Mouse (Mus musculus) hindbrain, embryonic 15.5 days (tissue): ENCODE data around the gene Ttc16. TPM values are rescaled to one million over a fixed set of nuclear protein-coding genes. Genes with fewer than 3 reads are reported as not detected.

Experiments
- ATAC-seq: fragments of 200-750 bp; cut with Nextera tagmentation; 2 replicates; pipeline ENCODE4 v1.8.0; 2017; ENCODE audit warnings: low read depth, moderate number of reproducible peaks, moderate TSS enrichment; ENCODE audit not compliant: low FRiP score
- H3K27ac ChIP-seq: fragments of 300-500 bp; sonication (generic); replicated peaks from 2 replicates; pipeline ENCODE4 v1.5.1; 2015; ENCODE audit warnings: mild to moderate bottlenecking, inconsistent platforms
- H3K27me3 ChIP-seq: fragments of 300-500 bp; sonication (generic); 2 replicates; pipeline ENCODE4 v1.6.1; 2015; ENCODE audit warnings: control low read depth, inconsistent platforms
- H3K36me3 ChIP-seq: fragments of 300-500 bp; sonication (generic); 2 replicates; pipeline ENCODE4 v1.6.1; 2015; ENCODE audit warnings: control low read depth, inconsistent platforms
- H3K4me1 ChIP-seq: fragments of 300-500 bp; sonication (generic); replicated peaks from 2 replicates; pipeline ENCODE4 v1.6.1; 2015; ENCODE audit warnings: control low read depth, inconsistent platforms
- H3K4me2 ChIP-seq: fragments of 300-500 bp; sonication (generic); 2 replicates; pipeline ENCODE4 v1.6.1; 2015; ENCODE audit warnings: moderate library complexity, mild to moderate bottlenecking, inconsistent platforms
- H3K4me3 ChIP-seq: fragments of 300-500 bp; sonication (generic); 2 replicates; pipeline ENCODE4 v1.5.1; 2015; ENCODE audit warnings: mild to moderate bottlenecking, inconsistent platforms
- H3K9ac ChIP-seq: fragments of 300-500 bp; sonication (generic); 2 replicates; pipeline ENCODE4 v1.6.1; 2015; ENCODE audit warnings: inconsistent platforms
- H3K9me3 ChIP-seq: fragments of 300-500 bp; sonication (generic); 2 replicates; pipeline ENCODE4 v1.6.1; 2016; ENCODE audit warnings: control low read depth, inconsistent platforms
- WGBS: fragments of 180-500 bp; shearing (Covaris S2); methylation state at CpG from one replicate; pipeline ENCODE4 v1.1.7; 2015; 5-methylcytosine and 5-hydroxymethylcytosine counted together
- polyA plus RNA-seq: library from polyadenylated mRNA; unstranded; fragments of >200 nt; fragmentation: Nextera tagmentation; extraction: Ambion mirVana; gene quantifications from 2 replicates; pipeline ENCODE4 v1.2.1, GENCODE M21; 2015

The Ttc16 gene
- polyA plus RNA-seq, 1 experiment from 2014 or later, result 0.62 TPM

GRCm38 (mm10) chr2:32739311-32739710 is 36.1 kb downstream of the Ttc16 start:
- no peaks in the 10 kb centered on the region for H3K36me3 ChIP-seq
- no peak overlapping the region for H3K4me2 ChIP-seq
- H3K4me1 ChIP-seq, result peaks cover 27% of the 10 kb centered on the region
- no peak for ATAC-seq
- H3K9ac ChIP-seq, result no peak overlapping the region
- H3K27ac ChIP-seq, result no peak overlapping the region
- no peak overlapping the region for H3K4me3 ChIP-seq
- no peaks in the 10 kb centered on the region for H3K9me3 ChIP-seq
- H3K27me3 ChIP-seq, result no peaks in the 10 kb centered on the region
- WGBS, result 69% methylated on average over 4 of the region's 4 CpGs

DNA sequence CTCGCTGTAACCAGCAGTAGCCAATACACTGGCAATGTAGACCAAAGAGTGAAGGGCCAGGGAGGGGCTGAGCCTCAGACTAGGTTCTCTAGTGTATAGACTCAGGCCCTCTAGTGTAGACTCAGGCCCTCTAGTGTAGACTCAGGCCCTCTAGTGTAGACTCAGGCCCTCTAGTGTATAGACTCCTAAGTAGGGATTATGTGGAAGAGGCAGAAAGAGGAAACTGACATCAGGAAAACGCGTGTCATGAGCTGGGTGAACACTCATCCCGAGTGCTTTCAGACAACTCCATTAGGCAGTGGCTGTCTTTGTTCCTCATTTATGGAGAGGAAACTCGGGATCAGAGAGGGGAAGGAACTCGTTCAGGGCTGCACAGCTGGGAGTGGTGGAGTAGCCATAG is 38.4 kb downstream of the Ttc16 start:
- 53% methylated on average over 6 of the region's 6 CpGs for WGBS
- H3K9me3 ChIP-seq, result no peaks in the 10 kb centered on the region
- no peak overlapping the region for H3K27ac ChIP-seq
- no peak overlapping the region for H3K9ac ChIP-seq
- no peak for ATAC-seq
- H3K36me3 ChIP-seq, result no peaks in the 10 kb centered on the region
- H3K4me3 ChIP-seq, result no peak overlapping the region
- peaks cover 8% of the 10 kb centered on the region; the same call in 1 of the 2 replicates for H3K4me1 ChIP-seq
- H3K4me2 ChIP-seq, result no peak overlapping the region
- no peaks in the 10 kb centered on the region for H3K27me3 ChIP-seq

GRCm38 (mm10) chr2:32736306-32736829 is 39.1 kb downstream of the Ttc16 start:
- Histone ChIP-seq H3K4me1 (peaks cover 8% of the 10 kb centered on the region; the same call in 1 of the 2 replicates), H3K4me2 (no peak overlapping the region), H3K36me3 (no peaks in the 10 kb centered on the region), H3K4me3 (no peak overlapping the region), H3K9me3 (no peaks in the 10 kb centered on the region), H3K9ac (no peak overlapping the region), H3K27me3 (no peaks in the 10 kb centered on the region), H3K27ac (no peak overlapping the region)
- no peak for ATAC-seq
- 47% methylated on average over 3 of the region's 3 CpGs for WGBS

DNA sequence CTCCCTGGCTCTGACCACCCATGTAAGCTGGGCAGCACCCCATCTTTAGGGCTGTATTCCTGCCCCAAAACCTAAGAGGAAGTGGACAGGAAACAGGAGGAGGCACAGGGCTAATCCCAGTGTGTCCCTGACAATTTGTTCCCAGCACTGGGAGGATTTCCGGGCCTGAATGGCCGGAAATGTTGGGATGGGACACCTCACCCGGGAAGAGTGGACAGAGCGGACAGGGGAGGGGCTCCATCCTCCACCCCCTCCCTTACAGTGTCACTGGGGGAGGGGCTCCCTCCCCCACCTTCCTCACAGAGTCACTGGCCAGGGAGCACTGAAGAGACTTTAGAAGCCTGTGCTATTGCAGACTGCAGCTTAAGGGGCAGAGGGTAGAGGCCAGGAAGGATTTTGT is 40.5 kb downstream of the Ttc16 start:
- Histone ChIP-seq H3K4me1 (no peaks in the 10 kb centered on the region), H3K27me3 (no peaks in the 10 kb centered on the region), H3K36me3 (no peaks in the 10 kb centered on the region), H3K4me3 (no peak overlapping the region), H3K4me2 (no peak overlapping the region), H3K9me3 (no peaks in the 10 kb centered on the region), H3K9ac (no peak overlapping the region), H3K27ac (0 out of 2 replicates have a peak overlapping the region, but pooled peaks have one; percentile 22)
- ATAC-seq, result no peak
- WGBS, result 71% methylated on average over 4 of the region's 4 CpGs

DNA sequence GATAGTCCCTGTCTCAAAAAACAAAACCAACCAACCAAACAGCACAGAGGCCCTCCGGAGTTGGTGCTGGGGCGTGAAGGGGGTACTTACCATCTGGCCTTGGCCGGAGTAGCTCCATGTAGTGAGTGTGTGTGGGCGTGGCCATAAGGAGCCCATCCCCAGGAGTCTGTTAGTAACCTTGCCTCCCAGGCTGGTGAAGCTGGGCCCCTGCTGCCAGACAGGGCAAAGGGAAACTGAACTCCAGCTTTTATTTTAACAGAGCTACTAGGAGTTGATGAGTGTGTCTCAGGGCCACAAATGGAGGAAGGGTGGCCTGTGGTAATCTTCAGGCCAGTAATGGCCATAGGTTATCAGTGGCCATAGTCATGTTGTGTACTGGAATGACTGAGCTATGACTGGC is 41.0 kb downstream of the Ttc16 start:
- Histone ChIP-seq H3K9ac (no peak overlapping the region), H3K4me3 (no peak overlapping the region)
- no peak for ATAC-seq

GRCm38 (mm10) chr2:32732695-32733094 is 42.7 kb downstream of the Ttc16 start:
- no peaks in the 10 kb centered on the region for H3K27me3 ChIP-seq
- no peak overlapping the region for H3K4me2 ChIP-seq
- no peaks in the 10 kb centered on the region for H3K36me3 ChIP-seq
- no peaks in the 10 kb centered on the region; the same call in 1 of the 2 replicates for H3K4me1 ChIP-seq
- WGBS, result 79% methylated on average over 6 of the region's 6 CpGs
- no peak for ATAC-seq
- H3K9me3 ChIP-seq, result no peaks in the 10 kb centered on the region
- H3K9ac ChIP-seq, result no peak overlapping the region
- no peak overlapping the region for H3K27ac ChIP-seq
- no peak overlapping the region for H3K4me3 ChIP-seq

More for the DNA sequence above, 41.0 kb downstream of the Ttc16 start:
- H3K36me3 ChIP-seq, result no peaks in the 10 kb centered on the region
- H3K27me3 ChIP-seq, result no peaks in the 10 kb centered on the region
- 0 out of 2 replicates have a peak overlapping the region, but pooled peaks have one; percentile 22 for H3K27ac ChIP-seq
- H3K4me1 ChIP-seq, result no peaks in the 10 kb centered on the region
- whole genome bisulfite sequencing, result 53% methylated on average over 4 of the region's 4 CpGs
- no peaks in the 10 kb centered on the region for H3K9me3 ChIP-seq
- no peak overlapping the region for H3K4me2 ChIP-seq

DNA sequence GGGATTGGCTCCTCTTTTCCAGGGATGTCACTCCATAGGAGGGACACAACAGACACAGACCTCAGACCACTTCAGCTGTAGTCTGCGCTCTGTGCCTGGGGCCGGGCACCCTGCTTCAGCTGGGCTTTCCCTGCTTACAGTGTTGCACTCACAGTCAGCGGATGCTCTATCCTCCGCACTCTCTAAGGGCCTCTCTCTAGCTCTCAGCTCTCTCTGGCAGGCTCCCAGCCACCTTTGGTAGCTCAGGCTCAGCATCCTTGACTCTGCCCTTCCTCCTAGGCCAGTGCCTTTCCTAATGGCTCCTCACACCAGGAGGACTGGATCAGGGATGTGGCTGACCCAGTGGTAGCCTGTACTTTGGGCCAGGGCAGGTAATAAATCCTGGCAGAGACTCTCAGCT is 43.5 kb downstream of the Ttc16 start:
- no peaks in the 10 kb centered on the region for H3K27me3 ChIP-seq
- no peak overlapping the region for H3K9ac ChIP-seq
- no peaks in the 10 kb centered on the region for H3K36me3 ChIP-seq
- no peak for ATAC-seq
- H3K4me3 ChIP-seq, result no peak overlapping the region
- H3K9me3 ChIP-seq, result no peaks in the 10 kb centered on the region
- no peak overlapping the region for H3K4me2 ChIP-seq
- H3K27ac ChIP-seq, result peak overlapping the region; percentile 34; the same call in 1 of the 2 replicates
- 77% methylated on average over 4 of the region's 4 CpGs for WGBS
- H3K4me1 ChIP-seq, result peaks cover 8% of the 10 kb centered on the region

- 49% methylated on average over 11 of the region's 11 CpGs for WGBS
- no peak for ATAC-seq
- H3K9me3 ChIP-seq, result no peaks in the 10 kb centered on the region
- no peak overlapping the region for H3K9ac ChIP-seq
- no peak overlapping the region for H3K4me2 ChIP-seq
- no peaks in the 10 kb centered on the region for H3K27me3 ChIP-seq
- H3K27ac ChIP-seq, result no peak overlapping the region
- no peak overlapping the region for H3K4me3 ChIP-seq
- peaks cover 8% of the 10 kb centered on the region for H3K4me1 ChIP-seq
- no peaks in the 10 kb centered on the region for H3K36me3 ChIP-seq
Measured at GRCm38 (mm10) chr2:32730854-32731253, 44.6 kb downstream of the Ttc16 start.

DNA sequence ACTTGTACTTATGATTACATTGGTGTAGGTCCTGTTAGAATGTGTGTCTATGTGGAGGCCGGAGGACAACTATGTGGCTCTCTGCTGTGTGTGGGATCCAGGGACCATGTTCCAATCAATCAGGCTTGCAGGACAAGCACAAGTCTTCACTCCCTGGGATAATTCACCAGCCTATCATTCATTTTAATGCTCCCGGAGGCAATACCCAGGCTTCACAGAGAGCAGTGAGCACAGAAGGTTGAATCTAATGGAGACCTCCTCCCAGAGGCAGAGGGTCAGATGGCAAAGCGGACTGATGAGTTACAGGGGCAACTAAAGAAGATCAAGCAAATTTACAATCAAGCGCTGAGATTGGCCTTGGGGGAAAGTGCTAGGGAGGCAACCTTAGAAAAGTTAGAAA is 45.9 kb downstream of the Ttc16 start:
- H3K9ac ChIP-seq, result no peak overlapping the region

GRCm38 (mm10) chr2:32728463-32728862 is 47.0 kb downstream of the Ttc16 start:
- Histone ChIP-seq H3K36me3 (no peaks in the 10 kb centered on the region), H3K9me3 (no peaks in the 10 kb centered on the region), H3K9ac (no peak overlapping the region), H3K4me2 (peak overlapping the region; percentile 53), H3K27me3 (no peaks in the 10 kb centered on the region), H3K27ac (0 out of 2 replicates have a peak overlapping the region, but pooled peaks have one; percentile 4), H3K4me3 (peak overlapping the region; percentile 28), H3K4me1 (peaks cover 8% of the 10 kb centered on the region)
- ATAC-seq, result peak; percentile 10; the same call in 1 of the 2 replicates
- 58% methylated on average over 7 of the region's 7 CpGs for WGBS

More for the DNA sequence above, 45.9 kb downstream of the Ttc16 start:
- Histone ChIP-seq H3K4me2 (peak overlapping the region; percentile 1), H3K36me3 (no peaks in the 10 kb centered on the region), H3K9me3 (no peaks in the 10 kb centered on the region), H3K4me1 (peaks cover 8% of the 10 kb centered on the region), H3K4me3 (no peak overlapping the region), H3K27ac (no peak overlapping the region), H3K27me3 (no peaks in the 10 kb centered on the region)
- 74% methylated on average over 4 of the region's 4 CpGs for whole genome bisulfite sequencing
- no peak for ATAC-seq

DNA sequence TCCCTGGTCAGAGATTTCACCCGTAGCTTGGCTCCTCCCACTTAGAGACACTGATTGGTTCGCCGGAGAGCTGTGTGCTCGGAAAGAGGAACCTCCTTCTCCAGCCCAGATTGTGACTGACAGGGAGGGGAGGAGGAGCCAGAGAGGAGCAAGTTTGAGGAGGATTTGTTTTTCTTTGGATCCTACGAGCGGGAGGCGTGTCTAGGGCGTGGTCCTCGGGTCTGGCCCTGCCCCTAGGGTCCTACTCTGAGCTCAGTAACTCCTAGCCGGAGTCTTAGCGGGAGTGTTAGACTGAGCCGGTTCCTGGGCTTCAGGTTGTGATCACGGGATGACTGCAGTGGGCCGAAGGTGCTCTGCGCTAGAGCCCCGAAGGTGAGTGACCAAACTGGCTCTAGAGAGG is 48.0 kb downstream of the Ttc16 start:
- no peaks in the 10 kb centered on the region for H3K27me3 ChIP-seq
- 0 out of 2 replicates have a peak overlapping the region, but pooled peaks have one; percentile 15 for H3K9ac ChIP-seq
- WGBS, result under 1% methylated on average over 16 of the region's 16 CpGs
- peaks cover 8% of the 10 kb centered on the region for H3K4me1 ChIP-seq
- H3K4me2 ChIP-seq, result peak overlapping the region; percentile 53
- peak; percentile 96 for ATAC-seq
- H3K36me3 ChIP-seq, result no peaks in the 10 kb centered on the region
- H3K4me3 ChIP-seq, result peak overlapping the region; percentile 28
- peak overlapping the region; percentile 42; the same call in 1 of the 2 replicates for H3K27ac ChIP-seq
- no peaks in the 10 kb centered on the region for H3K9me3 ChIP-seq

DNA sequence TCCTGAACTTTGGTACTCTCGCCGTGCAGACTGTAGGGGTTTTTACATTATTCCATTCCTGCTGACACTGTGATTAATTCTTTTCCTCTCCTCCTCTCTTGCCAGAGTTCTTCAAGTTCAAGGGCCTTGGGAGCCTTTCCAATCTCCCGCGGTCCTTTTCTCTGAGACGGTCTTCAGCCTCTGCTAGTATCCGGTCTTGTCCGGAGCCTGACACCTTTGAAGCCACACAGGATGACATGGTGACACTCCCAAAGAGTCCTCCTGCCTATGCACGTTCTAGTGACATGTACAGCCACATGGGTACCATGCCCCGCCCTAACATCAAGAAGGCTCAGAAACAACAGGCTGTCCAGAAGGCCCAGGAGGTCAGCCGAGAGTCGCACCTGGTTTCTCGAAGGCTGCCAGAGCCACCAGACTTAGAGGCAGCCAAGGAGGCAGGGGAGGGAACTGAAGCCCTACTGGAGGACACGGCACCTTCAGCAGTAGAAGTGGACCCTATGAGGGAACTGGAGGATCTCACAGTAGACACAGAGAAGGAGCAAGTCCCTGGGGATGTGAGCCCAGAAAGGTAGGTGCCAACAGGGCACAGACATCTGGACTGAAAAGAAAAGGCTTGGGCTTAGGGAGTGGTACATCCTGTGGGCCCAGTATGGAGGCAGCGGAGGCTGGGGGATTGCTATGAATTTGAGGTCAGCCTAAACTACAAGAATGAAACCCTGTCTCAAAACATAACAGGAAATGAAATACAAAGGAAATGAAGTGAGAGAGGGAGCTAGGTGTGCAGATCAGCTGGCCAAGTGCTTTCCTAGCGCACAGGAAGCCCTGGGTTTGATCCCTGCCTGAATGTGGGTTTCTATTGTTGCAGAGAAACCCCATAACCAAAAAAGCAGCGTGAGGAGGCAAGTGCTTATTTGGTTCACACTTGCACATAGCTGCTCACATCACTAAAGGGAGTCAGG is 50.3 kb downstream of the Ttc16 start:
- Histone ChIP-seq H3K4me3 (no peak overlapping the region), H3K9ac (no peak overlapping the region), H3K4me1 (peaks cover 8% of the 10 kb centered on the region), H3K4me2 (no peak overlapping the region), H3K27ac (no peak overlapping the region), H3K27me3 (no peaks in the 10 kb centered on the region), H3K36me3 (no peaks in the 10 kb centered on the region), H3K9me3 (no peaks in the 10 kb centered on the region)
- ATAC-seq, result no peak
- WGBS, result 81% methylated on average over 16 of the region's 16 CpGs
